ENCODE assay signal across 12 mouse cellular contexts in the genomic region with DNA sequence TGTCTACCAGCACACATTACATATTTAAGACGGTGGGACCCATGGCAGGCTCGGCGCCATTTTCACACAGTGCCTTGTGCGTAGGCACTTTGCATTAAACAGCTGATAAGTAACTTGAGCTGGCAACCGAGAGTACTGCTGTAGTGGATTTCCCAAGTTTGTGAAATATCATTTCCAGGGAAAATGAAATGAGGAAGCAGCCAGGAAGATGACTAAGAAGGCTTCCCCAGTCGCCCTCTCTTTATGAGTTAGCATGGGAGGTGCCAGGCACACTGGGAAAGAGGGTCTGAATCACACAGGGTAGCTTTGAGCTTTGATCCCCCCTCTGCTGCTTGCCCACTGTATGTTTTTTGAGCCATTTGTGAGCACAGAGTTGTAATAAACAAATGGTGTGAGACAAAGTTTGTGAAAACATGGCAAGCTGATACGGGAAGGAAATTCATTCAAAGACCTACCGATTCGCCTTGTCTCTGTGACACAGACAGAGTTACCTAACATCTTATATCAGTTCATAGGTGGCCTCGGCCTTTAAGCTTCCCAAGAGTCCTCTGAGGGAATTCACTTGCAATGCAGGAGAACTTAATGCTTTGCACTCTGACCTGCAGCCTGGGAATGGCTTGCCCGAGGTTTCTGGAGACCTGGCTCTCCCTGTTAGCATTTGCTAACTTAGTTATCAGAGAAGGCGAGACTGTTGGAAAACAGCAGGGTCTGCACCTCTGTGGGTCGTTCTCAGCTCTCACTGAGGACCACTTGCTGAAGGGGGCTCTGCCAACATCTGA.
DNase-seq lines count a peak whose midpoint lies in the region; ATAC-seq and TF ChIP-seq lines count a peak whose summit lies in the region.
"Had no signal": no experiment of that assay in that cellular context is flagged by ENCODE, and none has a peak within 500 bp of the region (broad histone marks: within the 10 kb centered on the region; RNA-seq: fewer than 3 reads in every experiment).

No protein-coding gene starts in this region.

- no peaks in the 10 kb centered on the region for H3K9me3 ChIP-seq in heart, embryonic 11.5 days (replicated peaks; ENCODE audit: control insufficient read depth, low read length)
- no peaks in the 10 kb centered on the region for H3K9me3 ChIP-seq in embryonic facial prominence, embryonic 10.5 days
- H3K9me3 ChIP-seq: liver, embryonic 13.5 days; megakaryocyte, embryonic 14.5 days had no signal

- no peak overlapping the region for H3K9ac ChIP-seq in heart, embryonic 11.5 days (ENCODE audit: low read depth, low read length)
- H3K9ac ChIP-seq in liver, adult 2 months (ENCODE audit: low read depth, low read length), result no peak overlapping the region
- H3K9ac ChIP-seq: liver, embryonic 13.5 days had no signal

- no peaks in the 10 kb centered on the region for H3K27me3 ChIP-seq in heart, embryonic 11.5 days (ENCODE audit: control insufficient read depth, insufficient read depth, low read length)
- H3K27me3 ChIP-seq in liver, adult 2 months (ENCODE audit: control insufficient read depth, insufficient read depth, low read length), result no peaks in the 10 kb centered on the region
- H3K27me3 ChIP-seq in embryonic facial prominence, embryonic 10.5 days (replicated peaks; ENCODE audit: low read depth, poor library complexity, severe bottlenecking), result peaks cover 15% of the 10 kb centered on the region

- peaks cover 42% of the 10 kb centered on the region for H3K4me1 ChIP-seq in heart, embryonic 11.5 days (ENCODE audit: control insufficient read depth, insufficient read depth, low read length)
- peaks cover 19% of the 10 kb centered on the region for H3K4me1 ChIP-seq in liver, adult 2 months (ENCODE audit: control insufficient read depth, insufficient read depth, low read length)
- H3K4me1 ChIP-seq in embryonic facial prominence, embryonic 10.5 days, result peaks cover 87% of the 10 kb centered on the region

- 53% methylated on average over 13 of the region's 13 CpGs for WGBS in heart, embryonic 11.5 days (ENCODE audit: insufficient replicate concordance)
- WGBS in liver, adult 2 months, result 65% methylated on average over 13 of the region's 13 CpGs
- 67% methylated on average over 13 of the region's 13 CpGs for WGBS in embryonic facial prominence, embryonic 10.5 days
- WGBS in macrophage (ENCODE audit: missing documents), result 63% methylated on average over 13 of the region's 13 CpGs

- TF ChIP-seq CTCF in liver, adult 2 months (IDR thresholded peaks at IDR 0.05; ENCODE audit: low read depth, low read length), result no peak

- no peak overlapping the region for H3K4me3 ChIP-seq in heart, embryonic 11.5 days (ENCODE audit: low read depth, low read length)
- H3K4me3 ChIP-seq in liver, adult 2 months (ENCODE audit: insufficient read depth, low read depth, low read length), result no peak overlapping the region
- no peak overlapping the region for H3K4me3 ChIP-seq in embryonic facial prominence, embryonic 10.5 days
- H3K4me3 ChIP-seq in macrophage (ENCODE audit: inconsistent target), result no peak overlapping the region
- H3K4me3 ChIP-seq: liver, embryonic 13.5 days; megakaryocyte, embryonic 14.5 days had no signal

- no peak for ATAC-seq in heart, embryonic 11.5 days (replicated peaks; ENCODE audit: insufficient number of reproducible peaks, low FRiP score, low TSS enrichment)
- ATAC-seq in inflammation-experienced regulatory T-cells, adult 6 months, result no peak

- peak overlapping the region; percentile 36; the same call in 1 of the 2 replicates for H3K27ac ChIP-seq in heart, embryonic 11.5 days (ENCODE audit: low read depth, low read length)
- peak overlapping the region; percentile 62 for H3K27ac ChIP-seq in liver, adult 2 months (replicated peaks; ENCODE audit: insufficient read depth, low read depth, low read length)
- H3K27ac ChIP-seq in embryonic facial prominence, embryonic 10.5 days (replicated peaks), result peak overlapping the region; percentile 51; the same call in 1 of the 2 replicates
- H3K27ac ChIP-seq in macrophage, result peak overlapping the region; percentile 60
- H3K27ac ChIP-seq: liver, embryonic 13.5 days had no signal

- peaks cover 2% of the 10 kb centered on the region for H3K36me3 ChIP-seq in heart, embryonic 11.5 days (ENCODE audit: control insufficient read depth, insufficient read depth, low read length)
- H3K36me3 ChIP-seq in liver, adult 2 months (ENCODE audit: control insufficient read depth, insufficient read depth, low read length), result no peaks in the 10 kb centered on the region
- H3K36me3 ChIP-seq in embryonic facial prominence, embryonic 10.5 days (replicated peaks), result peaks cover 3% of the 10 kb centered on the region; the same call in 1 of the 2 replicates
- peaks cover 10% of the 10 kb centered on the region for H3K36me3 ChIP-seq in macrophage (ENCODE audit: inconsistent target)
- H3K36me3 ChIP-seq: liver, embryonic 13.5 days had no signal

- H3K4me2 ChIP-seq in heart, embryonic 11.5 days, result no peak overlapping the region
- H3K4me2 ChIP-seq: liver, embryonic 13.5 days had no signal

- TF ChIP-seq POLR2A in liver, adult 2 months (IDR thresholded peaks at IDR 0.05; ENCODE audit: extremely low read depth, insufficient read depth, low read length), result no peak

- H3K79me2 ChIP-seq in liver, adult 2 months (ENCODE audit: control insufficient read depth, insufficient read depth, low read length), result no peaks in the 10 kb centered on the region
- H3K79me2 ChIP-seq in macrophage (ENCODE audit: inconsistent target), result peaks cover 70% of the 10 kb centered on the region; the same call in 1 of the 2 replicates

- DNase-seq in heart, postnatal 4 days, result no peak
- DNase-seq in liver, adult 2 months (ENCODE audit: extremely low read depth, low read depth, low spot score), result peak; percentile 27
- no peak for DNase-seq in liver
- DNase-seq in embryonic facial prominence, embryonic 10.5 days (ENCODE audit: low spot score), result no peak
- no peak for DNase-seq in ovary, adult 18-20 months (ENCODE audit: low spot score)
- DNase-seq: cerebellum, postnatal 25 days; liver, embryonic 13.5 days; thymus, postnatal 4 days had no signal
